Mouse (Mus musculus) forebrain, postnatal 0 days (tissue): Measurements from ENCODE around the gene Exoc3l. TPM values are rescaled to one million over a fixed set of nuclear protein-coding genes. Genes with fewer than 3 reads are reported as not detected.

Source experiments
- ATAC-seq: fragments of 200-750 bp; cut with Nextera tagmentation; 2 replicates; pipeline ENCODE4 v1.8.0; 2017; ENCODE audit warnings: mild to moderate bottlenecking, moderate library complexity
- DNase-seq: peaks from one replicate; pipeline ENCODE4 v3.0.0-alpha.2; 2015
- H3K27ac ChIP-seq: fragments of 300-500 bp; sonication (generic); 2 replicates; pipeline ENCODE4 v1.5.1; 2014; ENCODE audit warnings: low read depth, mild to moderate bottlenecking, antibody characterized with exemption, low read length, moderate library complexity, mixed read lengths
- H3K27me3 ChIP-seq: fragments of 300-500 bp; sonication (generic); 2 replicates; pipeline ENCODE4 v1.6.1; 2014; ENCODE audit warnings: mild to moderate bottlenecking, low read length, mixed read lengths; ENCODE audit not compliant: insufficient read depth
- H3K36me3 ChIP-seq: fragments of 300-500 bp; sonication (generic); 2 replicates; pipeline ENCODE4 v1.6.1; 2014; ENCODE audit warnings: mild to moderate bottlenecking, moderate library complexity; ENCODE audit not compliant: insufficient read depth
- H3K4me1 ChIP-seq: fragments of 300-500 bp; sonication (generic); 2 replicates; pipeline ENCODE4 v1.6.1; 2014; ENCODE audit warnings: antibody characterized with exemption; ENCODE audit not compliant: insufficient read depth
- H3K4me2 ChIP-seq: fragments of 300-500 bp; sonication (generic); 2 replicates; pipeline ENCODE4 v1.6.1; 2014; ENCODE audit warnings: low read depth, mild to moderate bottlenecking, moderate library complexity
- H3K4me3 ChIP-seq: fragments of 300-500 bp; sonication (generic); 2 replicates; pipeline ENCODE4 v1.5.1; 2014; ENCODE audit warnings: low read depth, low read length, mixed read lengths
- H3K9ac ChIP-seq: fragments of 300-500 bp; sonication (generic); 2 replicates; pipeline ENCODE4 v1.6.1; 2014; ENCODE audit warnings: mild to moderate bottlenecking
- H3K9me3 ChIP-seq: fragments of 300-500 bp; sonication (generic); 2 replicates; pipeline ENCODE4 v1.6.1; 2016; ENCODE audit warnings: low read length
- CTCF ChIP-seq: sonication (generic); IDR thresholded peaks from 2 replicates; pipeline ENCODE4 v1.5.1; 2016; ENCODE audit warnings: antibody characterized with exemption, control low read depth, low read depth
- WGBS: fragments of 180-500 bp; shearing (Covaris S2); extraction: QIAGEN DNeasy Blood & Tissue Kit; methylation state at CpG from one replicate; pipeline ENCODE4 v1.1.7; 2014; 5-methylcytosine and 5-hydroxymethylcytosine counted together
- polyA plus RNA-seq: library from polyadenylated mRNA; unstranded; fragments of >200 nt; fragmentation: Nextera tagmentation; extraction: Ambion mirVana; gene quantifications from 2 replicates; pipeline ENCODE4 v1.2.1, GENCODE M21; 2015
- total RNA-seq: library from RNA; depleted of rRNA; stranded (reverse); fragments of >200 nt; gene quantifications from 2 replicates; pipeline ENCODE4 v1.2.3, GENCODE M21; 2014

The Exoc3l gene
- total and polyA plus RNA-seq, 2 experiments from 2014 or later, result 2.7 to 7.5 TPM

- Histone ChIP-seq H3K36me3 (peaks cover 65% of the 10 kb centered on the region), H3K4me1 (peaks cover 4% of the 10 kb centered on the region; the same call in 1 of the 2 replicates), H3K9ac (no peak overlapping the region), H3K27ac (no peak overlapping the region), H3K9me3 (no peaks in the 10 kb centered on the region), H3K27me3 (no peaks in the 10 kb centered on the region), H3K4me3 (no peak overlapping the region), H3K4me2 (no peak overlapping the region)
- DNase-seq (no peak), ATAC-seq (no peak)
- TF ChIP-seq CTCF, result no peak
- WGBS, result 96% methylated on average over 13 of the region's 13 CpGs
These were observed 11.8 kb upstream of the Exoc3l start for GRCm38 (mm10) chr8:105307670-105308069.

- Histone ChIP-seq H3K4me1 (peaks cover 4% of the 10 kb centered on the region; the same call in 1 of the 2 replicates), H3K9ac (peak overlapping the region; percentile 10; the same call in 1 of the 2 replicates), H3K36me3 (peaks cover 70% of the 10 kb centered on the region), H3K9me3 (no peaks in the 10 kb centered on the region), H3K27me3 (no peaks in the 10 kb centered on the region), H3K4me3 (no peak overlapping the region), H3K4me2 (peak overlapping the region; percentile 26; the same call in 1 of the 2 replicates), H3K27ac (no peak overlapping the region)
- DNase-seq, result no peak
- peak; percentile 51 for ATAC-seq
- no peak for TF ChIP-seq CTCF
- 66% methylated on average over 5 of the region's 5 CpGs for WGBS
These were observed 10.3 kb upstream of the Exoc3l start for GRCm38 (mm10) chr8:105306146-105306691.

- ATAC-seq (peak; percentile 56), DNase-seq (no peak)
- Histone ChIP-seq H3K9ac (peak within 1 kb of the TSS; percentile 10; the same call in 1 of the 2 replicates), H3K36me3 (peaks cover 78% of the 10 kb centered on the region), H3K4me3 (no peak within 1 kb of the TSS), H3K27me3 (no peaks in the 10 kb centered on the region), H3K27ac (no peak within 1 kb of the TSS), H3K4me2 (peak within 1 kb of the TSS; percentile 26), H3K9me3 (no peaks in the 10 kb centered on the region), H3K4me1 (peaks cover 4% of the 10 kb centered on the region; the same call in 1 of the 2 replicates)
- peak; percentile 22; the same call in 1 of the 2 replicates for TF ChIP-seq CTCF
- 10% methylated on average over 30 of the region's 30 CpGs for WGBS
These were observed 9.6 kb upstream of the Exoc3l start, which contains the start of gene Elmo3 for GRCm38 (mm10) chr8:105305211-105306145. Gene Elmo3 (plus strand): TSS chr8:105305601.

GRCm38 (mm10) chr8:105304325-105305210 is 8.7 kb upstream of the Exoc3l start:
- Histone ChIP-seq H3K4me2 (no peak overlapping the region), H3K4me3 (no peak overlapping the region), H3K27me3 (no peaks in the 10 kb centered on the region), H3K27ac (no peak overlapping the region), H3K36me3 (peaks cover 78% of the 10 kb centered on the region), H3K4me1 (peaks cover 4% of the 10 kb centered on the region; the same call in 1 of the 2 replicates), H3K9ac (no peak overlapping the region), H3K9me3 (no peaks in the 10 kb centered on the region)
- WGBS, result 61% methylated on average over 9 of the region's 9 CpGs
- no peak for DNase-seq
- no peak for ATAC-seq
- TF ChIP-seq CTCF, result no peak

GRCm38 (mm10) chr8:105303874-105304273 is 8.0 kb upstream of the Exoc3l start:
- no peak for TF ChIP-seq CTCF
- peaks cover 5% of the 10 kb centered on the region; the same call in 1 of the 2 replicates for H3K4me1 ChIP-seq
- WGBS, result 86% methylated on average over 9 of the region's 9 CpGs

GRCm38 (mm10) chr8:105303396-105303795 is 7.5 kb upstream of the Exoc3l start:
- no peak overlapping the region for H3K4me3 ChIP-seq
- no peak overlapping the region for H3K9ac ChIP-seq
- H3K9me3 ChIP-seq, result no peaks in the 10 kb centered on the region
- WGBS, result 89% methylated on average over 8 of the region's 8 CpGs
- H3K4me1 ChIP-seq, result peaks cover 10% of the 10 kb centered on the region; the same call in 1 of the 2 replicates
- H3K36me3 ChIP-seq, result peaks cover 68% of the 10 kb centered on the region
- H3K27ac ChIP-seq, result no peak overlapping the region
- no peak overlapping the region for H3K4me2 ChIP-seq
- no peak for TF ChIP-seq CTCF
- H3K27me3 ChIP-seq, result no peaks in the 10 kb centered on the region
- ATAC-seq, result no peak
- DNase-seq, result no peak

More at GRCm38 (mm10) chr8:105303874-105304273, 8.0 kb upstream of the Exoc3l start:
- ATAC-seq (no peak), DNase-seq (no peak)
- Histone ChIP-seq H3K4me3 (no peak overlapping the region), H3K27me3 (no peaks in the 10 kb centered on the region), H3K4me2 (no peak overlapping the region), H3K36me3 (peaks cover 73% of the 10 kb centered on the region), H3K9me3 (no peaks in the 10 kb centered on the region), H3K27ac (no peak overlapping the region), H3K9ac (no peak overlapping the region)
